Mouse (Mus musculus): ENCODE measurements around the gene Hist1h2bq. TPM values are rescaled to one million over a fixed set of nuclear protein-coding genes. Genes with fewer than 3 reads are reported as not detected.
A peak's percentile ranks its signal among the peaks of the same experiment; 100 is the strongest.
"Not testable (repeated sequence)": the region's sequence is repeated elsewhere in the genome, so short reads cannot be mapped to it uniquely, and the experiment has no call there.

The Hist1h2bq gene
- polyA plus RNA-seq, 1 experiment, result 72.0 TPM

DNA sequence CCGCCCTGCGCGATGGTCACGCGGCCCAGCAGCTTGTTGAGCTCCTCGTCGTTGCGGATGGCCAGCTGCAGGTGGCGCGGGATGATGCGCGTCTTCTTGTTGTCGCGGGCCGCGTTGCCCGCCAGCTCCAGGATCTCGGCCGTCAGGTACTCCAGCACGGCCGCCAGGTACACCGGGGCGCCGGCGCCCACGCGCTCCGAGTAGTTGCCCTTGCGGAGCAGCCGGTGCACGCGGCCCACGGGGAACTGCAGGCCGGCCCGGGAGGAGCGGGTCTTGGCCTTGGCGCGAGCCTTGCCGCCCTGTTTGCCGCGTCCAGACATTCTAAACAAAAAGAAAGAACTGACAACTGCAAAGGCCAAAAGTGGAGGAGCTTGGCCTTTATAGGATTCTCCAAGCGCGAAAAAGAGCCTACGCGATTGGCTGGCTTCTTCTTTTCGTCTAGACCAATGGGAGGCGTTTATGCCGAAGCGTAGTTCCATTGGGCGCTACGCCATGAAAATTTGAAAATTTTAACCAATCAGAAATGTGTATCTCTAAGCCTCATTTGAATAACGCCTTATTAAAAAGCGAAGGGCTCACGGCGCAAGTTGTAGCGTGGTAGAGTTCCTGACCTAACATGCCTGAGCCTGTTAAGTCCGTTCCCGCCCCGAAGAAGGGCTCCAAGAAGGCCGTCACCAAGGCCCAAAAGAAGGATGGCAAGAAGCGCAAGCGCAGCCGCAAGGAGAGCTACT, 22.9 kb downstream of the Hist1h2bq start, which contains the start of the genes Hist1h2an and Hist1h2bp:
Gene Hist1h2an (minus strand): TSS at position 320 of the 731 bp plus-strand sequence.
Gene Hist1h2bp (plus strand): TSS at position 563 of the 731 bp plus-strand sequence.
- peak within 1 kb of the TSS; percentile 12 for H3K4me3 ChIP-seq
- peak within 1 kb of the TSS; percentile 71 for H3K4me2 ChIP-seq (ENCODE audit: low read depth)
- not testable (repeated sequence) for H3K27me3 ChIP-seq (ENCODE audit: control insufficient read depth, insufficient read depth, insufficient read length); H3K79me2 ChIP-seq (ENCODE audit: control insufficient read depth, insufficient read depth); H3ac ChIP-seq (ENCODE audit: control insufficient read depth, insufficient read length); H3K36me3 ChIP-seq (ENCODE audit: control insufficient read depth, insufficient read depth)
- TF ChIP-seq POLR2AphosphoS2 (IDR thresholded peaks at IDR 0.05; ENCODE audit: insufficient read length, low read depth) (peak; percentile 78), POLR2A (IDR thresholded peaks at IDR 0.05; ENCODE audit: insufficient read length, low read depth) (peak; percentile 67), E2F4 (IDR thresholded peaks at IDR 0.05; ENCODE audit: insufficient read depth) (peak; percentile 87)

DNA sequence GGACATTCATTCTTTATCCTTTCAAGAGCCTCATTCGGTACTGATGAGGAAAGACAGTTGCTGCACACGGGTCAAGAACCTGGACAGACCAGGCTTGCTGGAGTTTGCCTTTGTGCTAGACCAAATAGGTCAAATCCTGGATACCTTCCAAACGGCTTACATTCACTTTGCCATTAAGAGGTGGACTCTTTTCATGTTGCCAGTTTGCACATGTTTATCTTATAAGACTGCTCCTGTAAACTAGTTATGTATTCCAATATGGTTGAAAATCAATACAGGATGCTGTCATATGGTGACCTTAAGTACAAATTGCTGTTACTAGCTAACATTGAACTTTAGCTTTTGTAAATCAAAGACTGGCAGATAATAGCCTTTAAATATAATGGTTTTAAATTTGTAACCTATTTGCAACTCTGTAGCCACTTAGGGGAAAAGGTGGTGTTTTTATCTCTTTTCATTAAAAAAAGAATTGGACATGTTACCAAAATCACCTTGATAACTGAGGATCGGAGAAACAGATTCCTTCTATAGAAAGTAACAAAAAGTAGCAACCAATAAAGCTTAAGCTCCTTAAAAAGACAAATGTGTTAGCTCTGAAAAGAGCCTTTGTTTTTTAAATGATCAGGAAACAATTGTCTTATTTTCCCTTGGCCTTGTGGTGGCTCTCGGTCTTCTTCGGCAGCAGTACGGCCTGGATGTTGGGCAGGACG, 23.7 kb downstream of the Hist1h2bq start:
- peak overlapping the region; percentile 12 for H3K4me3 ChIP-seq
- no peaks in the 10 kb centered on the region for H3K79me2 ChIP-seq (ENCODE audit: control insufficient read depth, insufficient read depth)
- H3K36me3 ChIP-seq (ENCODE audit: control insufficient read depth, insufficient read depth), result no peaks in the 10 kb centered on the region
- TF ChIP-seq MYOG (IDR thresholded peaks at IDR 0.05; ENCODE audit: control insufficient read depth in 1 of 3, insufficient read depth in 1 of 3, insufficient read length in 2 of 3, low read depth in 2 of 3) (no peak), POLR2AphosphoS2 (IDR thresholded peaks at IDR 0.05; ENCODE audit: insufficient read length, low read depth) (peak; percentile 88), POLR2A (IDR thresholded peaks at IDR 0.05; ENCODE audit: insufficient read length, low read depth) (peak; percentile 58)
- peak overlapping the region; percentile 68 for H3K4me2 ChIP-seq (ENCODE audit: low read depth)
- no peaks in the 10 kb centered on the region for H3K27me3 ChIP-seq (ENCODE audit: control insufficient read depth, insufficient read depth, insufficient read length)
- no peak overlapping the region for H3ac ChIP-seq (ENCODE audit: control insufficient read depth, insufficient read length)

DNA sequence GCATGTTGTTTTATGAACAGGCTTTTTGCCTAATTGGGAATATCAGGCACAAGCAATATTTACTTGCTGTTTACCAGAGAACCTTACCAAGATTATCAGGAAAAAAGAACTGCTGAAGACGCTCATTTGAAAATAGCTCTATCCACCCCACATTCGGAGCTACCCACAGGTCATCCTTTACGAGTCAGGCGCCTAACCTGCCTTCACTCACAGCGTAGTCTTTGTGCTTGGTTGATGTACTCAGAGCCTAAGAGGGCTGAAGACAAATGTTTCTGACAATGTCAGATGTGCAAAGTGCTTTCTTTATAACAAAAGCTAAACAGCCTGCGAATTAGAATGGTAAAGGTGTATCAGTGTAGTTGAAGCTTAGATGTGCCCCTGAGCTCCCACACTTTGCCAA, 25.7 kb downstream of the Hist1h2bq start:
- Histone ChIP-seq H3K4me3 (peak overlapping the region; percentile 18), H3K4me2 (ENCODE audit: low read depth) (peak overlapping the region; percentile 85), H3K79me2 (ENCODE audit: control insufficient read depth, insufficient read depth) (no peaks in the 10 kb centered on the region), H3ac (ENCODE audit: control insufficient read depth, insufficient read length) (no peak overlapping the region), H3K36me3 (ENCODE audit: control insufficient read depth, insufficient read depth) (no peaks in the 10 kb centered on the region), H3K27me3 (ENCODE audit: control insufficient read depth, insufficient read depth, insufficient read length) (no peaks in the 10 kb centered on the region)
- TF ChIP-seq CEBPB (IDR thresholded peaks at IDR 0.05; ENCODE audit: insufficient read depth, poor library complexity, severe bottlenecking) (no peak), TCF12 (IDR thresholded peaks at IDR 0.05; ENCODE audit: insufficient read depth, poor library complexity, severe bottlenecking) (no peak), TCF3 (IDR thresholded peaks at IDR 0.05; ENCODE audit: insufficient read length, low read depth) (no peak), E2F4 (IDR thresholded peaks at IDR 0.05; ENCODE audit: insufficient read depth) (no peak), MYOD1 (IDR thresholded peaks at IDR 0.05; ENCODE audit: control insufficient read depth in 1 of 3, insufficient read length in 2 of 3, low read depth in 2 of 3) (no peak), MYOG (IDR thresholded peaks at IDR 0.05; ENCODE audit: control insufficient read depth in 1 of 3, insufficient read depth in 1 of 3, insufficient read length in 2 of 3, low read depth in 2 of 3) (no peak), POLR2A (IDR thresholded peaks at IDR 0.05; ENCODE audit: insufficient read length, low read depth) (no peak), POLR2AphosphoS2 (IDR thresholded peaks at IDR 0.05; ENCODE audit: insufficient read length, low read depth) (no peak), SRF (IDR thresholded peaks at IDR 0.05; ENCODE audit: control insufficient read depth, insufficient read length, low read depth) (no peak), MAX (IDR thresholded peaks at IDR 0.05; ENCODE audit: low read depth) (no peak), USF1 (IDR thresholded peaks at IDR 0.05; ENCODE audit: low read depth) (no peak), REST (IDR thresholded peaks at IDR 0.05; ENCODE audit: insufficient read depth, insufficient read length) (no peak)

DNA sequence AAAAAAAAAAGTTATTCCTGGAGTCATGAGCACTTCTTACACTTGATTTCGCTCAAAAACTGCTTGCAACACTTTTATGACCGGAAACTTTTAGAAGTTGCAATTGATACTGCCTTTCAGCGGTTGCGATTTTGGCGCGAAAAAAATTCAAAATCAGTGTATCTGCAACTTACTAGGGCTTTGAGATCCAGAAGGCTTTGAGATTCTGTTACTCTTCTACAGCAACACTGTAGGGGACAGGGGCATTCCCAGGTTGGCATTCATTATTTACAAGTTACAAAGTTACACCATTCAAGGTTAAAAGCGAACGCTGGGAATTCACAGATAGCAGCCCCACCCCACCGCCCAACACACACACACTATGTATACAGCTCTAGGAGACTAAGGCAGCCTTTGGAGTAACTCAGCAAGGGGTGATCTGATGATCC, 26.2 kb downstream of the Hist1h2bq start:
- Histone ChIP-seq H3ac (ENCODE audit: control insufficient read depth, insufficient read length) (no peak overlapping the region), H3K4me3 (peak overlapping the region; percentile 18), H3K4me2 (ENCODE audit: low read depth) (peak overlapping the region; percentile 85), H3K36me3 (ENCODE audit: control insufficient read depth, insufficient read depth) (no peaks in the 10 kb centered on the region), H3K79me2 (ENCODE audit: control insufficient read depth, insufficient read depth) (no peaks in the 10 kb centered on the region), H3K27me3 (ENCODE audit: control insufficient read depth, insufficient read depth, insufficient read length) (no peaks in the 10 kb centered on the region)
- TF ChIP-seq CEBPB (IDR thresholded peaks at IDR 0.05; ENCODE audit: insufficient read depth, poor library complexity, severe bottlenecking), result 0 out of 2 replicates have a peak, but pooled peaks have one; percentile 5
- TF ChIP-seq TCF12 (IDR thresholded peaks at IDR 0.05; ENCODE audit: insufficient read depth, poor library complexity, severe bottlenecking), result no peak

DNA sequence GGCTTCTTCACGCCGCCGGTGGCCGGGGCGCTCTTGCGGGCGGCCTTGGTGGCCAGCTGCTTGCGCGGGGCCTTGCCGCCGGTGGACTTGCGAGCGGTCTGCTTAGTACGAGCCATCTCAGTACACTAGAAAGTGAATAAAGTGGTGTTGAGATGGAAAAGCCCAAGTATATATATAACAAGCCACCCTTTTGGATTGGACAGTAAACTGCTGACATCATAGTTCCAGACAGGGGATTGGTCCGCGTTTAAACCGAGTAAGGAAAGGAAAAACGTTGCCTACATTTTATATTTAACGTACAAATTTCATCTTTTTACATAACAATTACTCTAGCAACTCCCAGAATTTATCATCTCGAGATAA, 26.8 kb downstream of the Hist1h2bq start, which contains the start of gene Hist1h3i:
Gene Hist1h3i (minus strand): TSS at position 116 of the 363 bp plus-strand sequence.
- H3K27me3 ChIP-seq (ENCODE audit: control insufficient read depth, insufficient read depth, insufficient read length), result no peaks in the 10 kb centered on the region

More for the DNA sequence above, 26.8 kb downstream of the Hist1h2bq start, which contains the start of gene Hist1h3i:
- Histone ChIP-seq H3K79me2 (ENCODE audit: control insufficient read depth, insufficient read depth) (no peaks in the 10 kb centered on the region), H3K4me2 (ENCODE audit: low read depth) (peak within 1 kb of the TSS; percentile 85), H3ac (ENCODE audit: control insufficient read depth, insufficient read length) (no peak within 1 kb of the TSS), H3K36me3 (ENCODE audit: control insufficient read depth, insufficient read depth) (no peaks in the 10 kb centered on the region), H3K4me3 (peak within 1 kb of the TSS; percentile 18)
- TF ChIP-seq TCF12 (IDR thresholded peaks at IDR 0.05; ENCODE audit: insufficient read depth, poor library complexity, severe bottlenecking) (no peak), TCF3 (IDR thresholded peaks at IDR 0.05; ENCODE audit: insufficient read length, low read depth) (no peak), REST (IDR thresholded peaks at IDR 0.05; ENCODE audit: insufficient read depth, insufficient read length) (no peak), POLR2A (IDR thresholded peaks at IDR 0.05; ENCODE audit: insufficient read length, low read depth) (peak; percentile 54)
